Mouse (Mus musculus) midbrain, embryonic 10.5 days (tissue): Measurements from ENCODE around the gene Lrrc8d. TPM values are rescaled to one million over a fixed set of nuclear protein-coding genes. Genes with fewer than 3 reads are reported as not detected.
"Not testable (repeated sequence)": the region's sequence is repeated elsewhere in the genome, so short reads cannot be mapped to it uniquely, and the experiment has no call there.

Experiments
- DNase-seq: peaks from one replicate; pipeline ENCODE4 v3.0.0-alpha.2; 2017; ENCODE audit warnings: low spot score
- H3K27ac ChIP-seq: fragments of 300-500 bp; sonication (generic); replicated peaks from 2 replicates; pipeline ENCODE4 v1.5.1; 2016; ENCODE audit warnings: mild to moderate bottlenecking
- H3K27me3 ChIP-seq: fragments of 300-500 bp; sonication (generic); 2 replicates; pipeline ENCODE4 v1.6.1; 2016; ENCODE audit warnings: low read depth, mild to moderate bottlenecking; ENCODE audit not compliant: poor library complexity, severe bottlenecking
- H3K36me3 ChIP-seq: fragments of 300-500 bp; sonication (generic); 2 replicates; pipeline ENCODE4 v1.6.1; 2016; ENCODE audit warnings: mild to moderate bottlenecking, moderate library complexity
- H3K4me1 ChIP-seq: fragments of 300-500 bp; sonication (generic); 2 replicates; pipeline ENCODE4 v1.6.1; 2016
- H3K4me3 ChIP-seq: fragments of 300-500 bp; sonication (generic); 2 replicates; pipeline ENCODE4 v1.5.1; 2016; ENCODE audit warnings: mild to moderate bottlenecking, moderate library complexity
- H3K9me3 ChIP-seq: fragments of 300-500 bp; sonication (generic); replicated peaks from 2 replicates; pipeline ENCODE4 v1.6.1; 2016; ENCODE audit warnings: mild to moderate bottlenecking
- WGBS: fragments of 180-500 bp; shearing (Covaris S2); methylation state at CpG from one replicate; pipeline ENCODE4 v1.1.7; 2016; 5-methylcytosine and 5-hydroxymethylcytosine counted together
- polyA plus RNA-seq: library from polyadenylated mRNA; unstranded; fragments of >200 nt; fragmentation: Nextera tagmentation; extraction: Ambion mirVana; gene quantifications from 2 replicates; pipeline ENCODE4 v1.2.1, GENCODE M21; 2016

Gene Lrrc8d
- polyA plus RNA-seq, 1 experiment from 2014 or later: 20.7 TPM

- no peak overlapping the region for H3K4me3 ChIP-seq
- no peak overlapping the region for H3K27ac ChIP-seq
- H3K36me3 ChIP-seq: no peaks in the 10 kb centered on the region
- no peak for DNase-seq
- peaks cover 16% of the 10 kb centered on the region for H3K4me1 ChIP-seq
- WGBS: 85% methylated on average over 4 of the region's 4 CpGs
- 0 out of 2 replicates have a peak, but pooled peaks cover under 1% of the 10 kb centered on the region for H3K27me3 ChIP-seq
- H3K9me3 ChIP-seq: no peaks in the 10 kb centered on the region
Observed at GRCm38 (mm10) chr5:105675511-105675910, 24.3 kb upstream of the Lrrc8d start.

- peaks cover 28% of the 10 kb centered on the region for H3K4me1 ChIP-seq
- H3K9me3 ChIP-seq: no peaks in the 10 kb centered on the region
- peaks cover 14% of the 10 kb centered on the region; the same call in 1 of the 2 replicates for H3K27me3 ChIP-seq
- DNase-seq: no peak
- WGBS: 83% methylated on average over 2 of the region's 2 CpGs
- no peak overlapping the region for H3K4me3 ChIP-seq
- no peak overlapping the region for H3K27ac ChIP-seq
- no peaks in the 10 kb centered on the region for H3K36me3 ChIP-seq
Observed at GRCm38 (mm10) chr5:105677071-105677470, 22.7 kb upstream of the Lrrc8d start.

- H3K27me3 ChIP-seq: peaks cover 14% of the 10 kb centered on the region; the same call in 1 of the 2 replicates
- no peaks in the 10 kb centered on the region for H3K36me3 ChIP-seq
- H3K4me1 ChIP-seq: peaks cover 32% of the 10 kb centered on the region
- no peaks in the 10 kb centered on the region for H3K9me3 ChIP-seq
- no peak overlapping the region for H3K4me3 ChIP-seq
- no peak overlapping the region for H3K27ac ChIP-seq
- WGBS: 85% methylated on average over 8 of the region's 8 CpGs
- no peak for DNase-seq
Observed at GRCm38 (mm10) chr5:105678243-105678642, 21.5 kb upstream of the Lrrc8d start.

- no peaks in the 10 kb centered on the region for H3K9me3 ChIP-seq
- peaks cover 14% of the 10 kb centered on the region; the same call in 1 of the 2 replicates for H3K27me3 ChIP-seq
- no peak for DNase-seq
- H3K4me3 ChIP-seq: no peak overlapping the region
- no peak overlapping the region for H3K27ac ChIP-seq
- H3K36me3 ChIP-seq: no peaks in the 10 kb centered on the region
- peaks cover 43% of the 10 kb centered on the region for H3K4me1 ChIP-seq
- WGBS: 77% methylated on average over 4 of the region's 4 CpGs
Observed at GRCm38 (mm10) chr5:105679261-105679660, 20.5 kb upstream of the Lrrc8d start.

GRCm38 (mm10) chr5:105679921-105680843 lies 19.6 kb upstream of the Lrrc8d start:
- peaks cover 46% of the 10 kb centered on the region for H3K4me1 ChIP-seq
- 49% methylated on average over 9 of the region's 9 CpGs for whole genome bisulfite sequencing
- H3K27me3 ChIP-seq: peaks cover 14% of the 10 kb centered on the region; the same call in 1 of the 2 replicates
- H3K27ac ChIP-seq: no peak overlapping the region
- no peaks in the 10 kb centered on the region for H3K9me3 ChIP-seq
- H3K36me3 ChIP-seq: no peaks in the 10 kb centered on the region
- no peak overlapping the region for H3K4me3 ChIP-seq
- no peak for DNase-seq

GRCm38 (mm10) chr5:105682143-105682611 lies 17.6 kb upstream of the Lrrc8d start:
- 72% methylated on average over 9 of the region's 9 CpGs for WGBS
- DNase-seq: no peak
- Histone ChIP-seq H3K27me3 (peaks cover 14% of the 10 kb centered on the region; the same call in 1 of the 2 replicates), H3K36me3 (no peaks in the 10 kb centered on the region), H3K27ac (no peak overlapping the region), H3K9me3 (no peaks in the 10 kb centered on the region), H3K4me1 (peaks cover 52% of the 10 kb centered on the region), H3K4me3 (no peak overlapping the region)

GRCm38 (mm10) chr5:105683912-105684350 lies 15.8 kb upstream of the Lrrc8d start:
- WGBS: 15% methylated on average over 4 of the region's 4 CpGs
- H3K36me3 ChIP-seq: no peaks in the 10 kb centered on the region
- no peak overlapping the region for H3K4me3 ChIP-seq
- H3K27ac ChIP-seq: 0 out of 2 replicates have a peak overlapping the region, but pooled peaks have one; percentile 33
- DNase-seq: peak; percentile 40
- H3K9me3 ChIP-seq: no peaks in the 10 kb centered on the region
- peaks cover 52% of the 10 kb centered on the region for H3K4me1 ChIP-seq
- peaks cover 14% of the 10 kb centered on the region; the same call in 1 of the 2 replicates for H3K27me3 ChIP-seq

- peaks cover 18% of the 10 kb centered on the region; the same call in 1 of the 2 replicates for H3K27me3 ChIP-seq
- 36% methylated on average over 14 of the region's 14 CpGs for WGBS
- no peaks in the 10 kb centered on the region for H3K36me3 ChIP-seq
- no peak overlapping the region for H3K27ac ChIP-seq
- peaks cover 47% of the 10 kb centered on the region for H3K4me1 ChIP-seq
- peak; percentile 70 for DNase-seq
- no peaks in the 10 kb centered on the region for H3K9me3 ChIP-seq
- H3K4me3 ChIP-seq: no peak overlapping the region
Observed at GRCm38 (mm10) chr5:105684861-105685600, 14.7 kb upstream of the Lrrc8d start.

- H3K27ac ChIP-seq, H3K4me3 ChIP-seq, H3K36me3 ChIP-seq, H3K9me3 ChIP-seq, DNase-seq: not testable (repeated sequence)
- Histone ChIP-seq H3K27me3 (peaks cover 14% of the 10 kb centered on the region; the same call in 1 of the 2 replicates), H3K4me1 (peaks cover 42% of the 10 kb centered on the region)
- WGBS: 88% methylated on average over 7 of the region's 7 CpGs
Observed at GRCm38 (mm10) chr5:105685780-105686305, 13.9 kb upstream of the Lrrc8d start.

GRCm38 (mm10) chr5:105686331-105686995 lies 13.3 kb upstream of the Lrrc8d start:
- no peaks in the 10 kb centered on the region for H3K9me3 ChIP-seq
- WGBS: 75% methylated on average over 12 of the region's 12 CpGs
- no peak overlapping the region for H3K4me3 ChIP-seq
- no peak for DNase-seq
- H3K4me1 ChIP-seq: peaks cover 40% of the 10 kb centered on the region
- 0 out of 2 replicates have a peak, but pooled peaks cover 8% of the 10 kb centered on the region for H3K27me3 ChIP-seq
- H3K27ac ChIP-seq: no peak overlapping the region
- no peaks in the 10 kb centered on the region for H3K36me3 ChIP-seq

GRCm38 (mm10) chr5:105690502-105691454 lies 9.0 kb upstream of the Lrrc8d start:
- Histone ChIP-seq H3K27me3 (0 out of 2 replicates have a peak, but pooled peaks cover 5% of the 10 kb centered on the region), H3K36me3 (no peaks in the 10 kb centered on the region), H3K9me3 (no peaks in the 10 kb centered on the region), H3K4me1 (peaks cover 13% of the 10 kb centered on the region), H3K4me3 (no peak overlapping the region), H3K27ac (no peak overlapping the region)
- DNase-seq: no peak
- WGBS: 75% methylated on average over 10 of the region's 10 CpGs
